Mouse (Mus musculus) midbrain, postnatal 0 days (tissue): ENCODE data around the gene 1700030J22Rik. TPM values are rescaled to one million over a fixed set of nuclear protein-coding genes. Genes with fewer than 3 reads are reported as not detected.

Experiments
- ATAC-seq: fragments of 200-750 bp; cut with Nextera tagmentation; 2 replicates; pipeline ENCODE4 v1.8.0; 2017; ENCODE audit warnings: moderate number of reproducible peaks, mild to moderate bottlenecking, moderate TSS enrichment, moderate library complexity; ENCODE audit not compliant: low FRiP score
- DNase-seq: peaks from one replicate; pipeline ENCODE4 v3.0.0-alpha.2; 2015; ENCODE audit warnings: low spot score
- H3K27ac ChIP-seq: fragments of 300-500 bp; sonication (generic); 2 replicates; pipeline ENCODE4 v1.5.1; 2014; ENCODE audit warnings: low read depth, mild to moderate bottlenecking, low read length, mixed read lengths
- H3K27me3 ChIP-seq: fragments of 300-500 bp; sonication (generic); 2 replicates; pipeline ENCODE4 v1.6.1; 2014; ENCODE audit warnings: low read length, control low read depth, mixed read lengths; ENCODE audit not compliant: insufficient read depth
- H3K36me3 ChIP-seq: fragments of 300-500 bp; sonication (generic); 2 replicates; pipeline ENCODE4 v1.6.1; 2014; ENCODE audit warnings: low read length, control low read depth, mixed read lengths; ENCODE audit not compliant: insufficient read depth
- H3K4me1 ChIP-seq: fragments of 300-500 bp; sonication (generic); 2 replicates; pipeline ENCODE4 v1.6.1; 2014; ENCODE audit warnings: mild to moderate bottlenecking, control low read depth, antibody characterized with exemption, low read length, mixed read lengths; ENCODE audit not compliant: insufficient read depth
- H3K4me2 ChIP-seq: fragments of 300-500 bp; sonication (generic); 2 replicates; pipeline ENCODE4 v1.6.1; 2014; ENCODE audit warnings: low read depth, mild to moderate bottlenecking, low read length, mixed read lengths; ENCODE audit not compliant: poor library complexity, severe bottlenecking
- H3K4me3 ChIP-seq: fragments of 300-500 bp; sonication (generic); 2 replicates; pipeline ENCODE4 v1.5.1; 2014; ENCODE audit warnings: low read depth, mild to moderate bottlenecking, low read length, moderate library complexity
- H3K9ac ChIP-seq: fragments of 300-500 bp; sonication (generic); replicated peaks from 2 replicates; pipeline ENCODE4 v1.6.1; 2014; ENCODE audit warnings: mild to moderate bottlenecking, low read length, moderate library complexity, mixed read lengths; ENCODE audit not compliant: poor library complexity, severe bottlenecking
- H3K9me3 ChIP-seq: fragments of 300-500 bp; sonication (generic); 2 replicates; pipeline ENCODE4 v1.6.1; 2016; ENCODE audit warnings: low read length, control low read depth
- CTCF ChIP-seq: IDR thresholded peaks from 2 replicates; pipeline ENCODE4 v1.5.1; 2016; ENCODE audit warnings: antibody characterized with exemption, mild to moderate bottlenecking
- WGBS: fragments of 180-500 bp; shearing (Covaris S2); extraction: QIAGEN DNeasy Blood & Tissue Kit; methylation state at CpG from one replicate; pipeline ENCODE4 v1.1.7; 2014; 5-methylcytosine and 5-hydroxymethylcytosine counted together
- polyA plus RNA-seq: library from polyadenylated mRNA; unstranded; fragments of >200 nt; fragmentation: Nextera tagmentation; extraction: Ambion mirVana; gene quantifications from 2 replicates; pipeline ENCODE4 v1.2.1, GENCODE M21; 2015
- total RNA-seq: library from RNA; depleted of rRNA; stranded (reverse); fragments of >200 nt; gene quantifications from 2 replicates; pipeline ENCODE4 v1.2.3, GENCODE M21; 2014

The 1700030J22Rik gene
- total and polyA plus RNA-seq, 2 experiments from 2014 or later: 8.4 to 11.0 TPM

- ATAC-seq (no peak), DNase-seq (no peak)
- Histone ChIP-seq H3K27me3 (no peaks in the 10 kb centered on the region), H3K4me2 (peak overlapping the region; percentile 91), H3K4me3 (peak overlapping the region; percentile 69), H3K9ac (no peak overlapping the region), H3K36me3 (no peaks in the 10 kb centered on the region), H3K4me1 (no peaks in the 10 kb centered on the region), H3K27ac (no peak overlapping the region), H3K9me3 (no peaks in the 10 kb centered on the region)
- WGBS: 9% methylated on average over 23 of the region's 23 CpGs
- no peak for TF ChIP-seq CTCF
Observed at GRCm38 (mm10) chr8:116992176-116992971, 13.6 kb upstream of the 1700030J22Rik start.

DNA sequence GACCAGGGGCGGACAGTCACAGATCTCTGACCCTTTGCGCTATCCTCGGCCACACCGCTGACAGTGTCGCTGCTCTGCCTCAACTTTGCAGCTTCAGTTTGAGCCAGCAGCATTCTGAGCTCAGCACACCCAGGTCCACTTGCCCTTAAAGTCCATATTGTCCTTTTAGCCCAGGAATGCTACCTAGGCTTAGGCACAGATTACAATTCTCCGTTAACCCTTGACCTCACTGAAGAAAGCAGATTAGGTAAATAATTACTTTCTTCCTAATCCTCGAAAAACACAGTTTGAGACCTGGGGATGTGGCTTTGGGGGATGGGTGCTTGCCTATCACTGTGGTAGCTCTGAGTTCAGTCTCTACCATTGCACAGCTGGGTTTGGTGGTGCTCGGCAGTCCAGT, 12.5 kb upstream of the 1700030J22Rik start:
- Histone ChIP-seq H3K27ac (no peak overlapping the region), H3K9ac (no peak overlapping the region), H3K9me3 (no peaks in the 10 kb centered on the region), H3K4me3 (no peak overlapping the region), H3K4me1 (no peaks in the 10 kb centered on the region), H3K27me3 (no peaks in the 10 kb centered on the region), H3K4me2 (no peak overlapping the region), H3K36me3 (peaks cover 5% of the 10 kb centered on the region; the same call in 1 of the 2 replicates)
- WGBS: 82% methylated on average over 8 of the region's 8 CpGs
- ATAC-seq (no peak), DNase-seq (no peak)
- no peak for TF ChIP-seq CTCF

- DNase-seq (no peak), ATAC-seq (no peak)
- Histone ChIP-seq H3K36me3 (peaks cover 8% of the 10 kb centered on the region; the same call in 1 of the 2 replicates), H3K9me3 (no peaks in the 10 kb centered on the region), H3K4me2 (no peak overlapping the region), H3K9ac (no peak overlapping the region), H3K4me3 (no peak overlapping the region), H3K4me1 (no peaks in the 10 kb centered on the region), H3K27me3 (no peaks in the 10 kb centered on the region), H3K27ac (no peak overlapping the region)
- TF ChIP-seq CTCF: 0 out of 2 replicates have a peak, but pooled peaks have one; percentile 9
- WGBS: 100% methylated on average over 3 of the region's 3 CpGs
Observed at GRCm38 (mm10) chr8:116989842-116990241, 11.1 kb upstream of the 1700030J22Rik start.

GRCm38 (mm10) chr8:116980117-116980516, 1.4 kb upstream of the 1700030J22Rik start:
- ATAC-seq: no peak
- no peaks in the 10 kb centered on the region for H3K9me3 ChIP-seq
- no peak overlapping the region for H3K4me2 ChIP-seq
- no peak overlapping the region for H3K27ac ChIP-seq
- no peaks in the 10 kb centered on the region for H3K4me1 ChIP-seq
- no peak overlapping the region for H3K4me3 ChIP-seq
- H3K36me3 ChIP-seq: no peaks in the 10 kb centered on the region
- TF ChIP-seq CTCF: peak; percentile 86
- WGBS: 15% methylated on average over 4 of the region's 4 CpGs
- no peak overlapping the region for H3K9ac ChIP-seq
- H3K27me3 ChIP-seq: no peaks in the 10 kb centered on the region
- peak; percentile 79 for DNase-seq

DNA sequence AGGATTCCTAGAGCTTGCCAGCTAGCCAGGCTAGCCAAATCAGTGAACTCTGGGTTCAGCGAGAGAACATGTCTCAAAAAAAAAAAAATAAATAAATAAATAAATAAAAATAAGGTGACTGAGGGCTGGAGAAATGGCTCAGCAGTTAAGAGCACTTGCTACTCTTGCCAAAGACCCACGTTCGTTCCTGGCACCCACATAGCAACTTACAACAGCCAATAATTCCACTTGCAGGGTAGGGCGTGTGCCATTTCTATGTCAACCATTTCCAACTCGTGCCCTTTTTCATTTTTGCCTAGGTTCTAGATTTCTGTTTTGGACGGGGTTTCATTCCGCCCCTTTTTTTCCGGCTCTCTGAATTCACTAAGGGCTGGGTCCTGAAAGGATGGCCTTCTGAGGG, 707 bp downstream of the 1700030J22Rik start:
- H3K4me2 ChIP-seq: peak overlapping the region; percentile 80
- H3K9me3 ChIP-seq: no peaks in the 10 kb centered on the region
- WGBS: 32% methylated on average over 8 of the region's 8 CpGs
- no peaks in the 10 kb centered on the region; the same call in 1 of the 2 replicates for H3K36me3 ChIP-seq
- 0 out of 2 replicates have a peak overlapping the region, but pooled peaks have one; percentile 38 for H3K27ac ChIP-seq
- ATAC-seq (no peak), DNase-seq (no peak)
- H3K9ac ChIP-seq: peak overlapping the region; percentile 47
- TF ChIP-seq CTCF: no peak
- no peaks in the 10 kb centered on the region for H3K27me3 ChIP-seq
- H3K4me3 ChIP-seq: peak overlapping the region; percentile 83
- no peaks in the 10 kb centered on the region for H3K4me1 ChIP-seq

- Histone ChIP-seq H3K27ac (no peak overlapping the region), H3K4me3 (no peak overlapping the region), H3K27me3 (no peaks in the 10 kb centered on the region), H3K4me1 (no peaks in the 10 kb centered on the region), H3K36me3 (peaks cover under 1% of the 10 kb centered on the region; the same call in 1 of the 2 replicates), H3K4me2 (no peak overlapping the region), H3K9ac (no peak overlapping the region), H3K9me3 (no peaks in the 10 kb centered on the region)
- no peak for TF ChIP-seq CTCF
- ATAC-seq (no peak), DNase-seq (no peak)
- WGBS: 68% methylated on average over 5 of the region's 5 CpGs
Observed at GRCm38 (mm10) chr8:116975606-116976005, 3.2 kb downstream of the 1700030J22Rik start.
